Mouse (Mus musculus): ENCODE measurements around the gene Eme2.

- TF ChIP-seq CTCF (IDR thresholded peaks at IDR 0.05; ENCODE audit: low read depth, low read length) = no peak
- TF ChIP-seq POLR2A (IDR thresholded peaks at IDR 0.05; ENCODE audit: extremely low read depth, insufficient read depth, low read length) = no peak
These were observed 3.4 kb upstream of the Eme2 start for GRCm38 (mm10) chr17:24898041-24898854.
